Mouse (Mus musculus) midbrain, embryonic 11.5 days (tissue): ENCODE data around the gene Ufsp1. TPM values are rescaled to one million over a fixed set of nuclear protein-coding genes. Genes with fewer than 3 reads are reported as not detected.

Source experiments
- ATAC-seq: fragments of 200-750 bp; cut with Nextera tagmentation; 2 replicates; pipeline ENCODE4 v1.8.0; 2017; ENCODE audit warnings: moderate TSS enrichment, moderate library complexity; ENCODE audit not compliant: low FRiP score
- DNase-seq: peaks from one replicate; pipeline ENCODE4 v3.0.0; 2015; ENCODE audit warnings: low spot score; ENCODE audit errors: missing footprints
- H3K27ac ChIP-seq: fragments of 300-500 bp; sonication (generic); 2 replicates; pipeline ENCODE4 v1.5.1; 2014; ENCODE audit warnings: low read depth, low read length
- H3K27me3 ChIP-seq: fragments of 300-500 bp; sonication (generic); 2 replicates; pipeline ENCODE4 v1.6.1; 2014; ENCODE audit warnings: mild to moderate bottlenecking, low read length, moderate library complexity, mixed read lengths; ENCODE audit not compliant: control insufficient read depth, insufficient read depth
- H3K36me3 ChIP-seq: fragments of 300-500 bp; sonication (generic); 2 replicates; pipeline ENCODE4 v1.6.1; 2014; ENCODE audit warnings: mild to moderate bottlenecking, low read length, moderate library complexity, mixed read lengths; ENCODE audit not compliant: control insufficient read depth, insufficient read depth
- H3K4me1 ChIP-seq: fragments of 300-500 bp; sonication (generic); 2 replicates; pipeline ENCODE4 v1.6.1; 2014; ENCODE audit warnings: low read length; ENCODE audit not compliant: control insufficient read depth, insufficient read depth
- H3K4me2 ChIP-seq: fragments of 300-500 bp; sonication (generic); 2 replicates; pipeline ENCODE4 v1.6.1; 2014; ENCODE audit warnings: mild to moderate bottlenecking, moderate library complexity
- H3K4me3 ChIP-seq: fragments of 300-500 bp; sonication (generic); 2 replicates; pipeline ENCODE4 v1.5.1; 2014; ENCODE audit warnings: low read depth, low read length
- H3K9ac ChIP-seq: fragments of 300-500 bp; sonication (generic); 2 replicates; pipeline ENCODE4 v1.6.1; 2014; ENCODE audit warnings: low read length
- H3K9me3 ChIP-seq: fragments of 300-500 bp; sonication (generic); 2 replicates; pipeline ENCODE4 v1.6.1; 2016; ENCODE audit warnings: low read length; ENCODE audit not compliant: control insufficient read depth
- whole genome bisulfite sequencing: fragments of 180-500 bp; shearing (Covaris S2); extraction: QIAGEN DNeasy Blood & Tissue Kit; methylation state at CpG from one replicate; pipeline ENCODE4 v1.1.7; 2014; 5-methylcytosine and 5-hydroxymethylcytosine counted together
- polyA plus RNA-seq: library from polyadenylated mRNA; unstranded; fragments of >200 nt; fragmentation: Nextera tagmentation; extraction: Ambion mirVana; gene quantifications from 2 replicates; pipeline ENCODE4 v1.2.1, GENCODE M21; 2014

Gene Ufsp1
- polyA plus RNA-seq, 1 experiment from 2014 or later = 7.9 TPM

GRCm38 (mm10) chr5:137294744-137295093 is 290 bp downstream of the Ufsp1 start:
- Histone ChIP-seq H3K36me3 (peaks cover 33% of the 10 kb centered on the region), H3K9ac (peak overlapping the region; percentile 81), H3K9me3 (no peaks in the 10 kb centered on the region), H3K27me3 (peaks cover 11% of the 10 kb centered on the region), H3K4me1 (peaks cover 15% of the 10 kb centered on the region), H3K27ac (peak overlapping the region; percentile 80), H3K4me2 (peak overlapping the region; percentile 66), H3K4me3 (peak overlapping the region; percentile 39)
- 8% methylated on average over 18 of the region's 18 CpGs for whole genome bisulfite sequencing
- ATAC-seq (peak; percentile 67), DNase-seq (no peak)

GRCm38 (mm10) chr5:137295296-137295695 is 867 bp downstream of the Ufsp1 start:
- peaks cover 38% of the 10 kb centered on the region for H3K36me3 ChIP-seq
- H3K27me3 ChIP-seq = peaks cover 5% of the 10 kb centered on the region
- 0 out of 2 replicates have a peak overlapping the region, but pooled peaks have one; percentile 80 for H3K27ac ChIP-seq
- peak overlapping the region; percentile 39; the same call in 1 of the 2 replicates for H3K4me3 ChIP-seq
- H3K4me2 ChIP-seq = peak overlapping the region; percentile 66
- ATAC-seq (no peak), DNase-seq (peak; percentile 81)
- peak overlapping the region; percentile 81 for H3K9ac ChIP-seq
- 80% methylated on average over 9 of the region's 9 CpGs for WGBS
- H3K9me3 ChIP-seq = no peaks in the 10 kb centered on the region
- peaks cover 15% of the 10 kb centered on the region for H3K4me1 ChIP-seq

GRCm38 (mm10) chr5:137295712-137296111 is 1.3 kb downstream of the Ufsp1 start:
- DNase-seq (no peak), ATAC-seq (no peak)
- Histone ChIP-seq H3K9me3 (no peaks in the 10 kb centered on the region), H3K9ac (no peak overlapping the region), H3K36me3 (peaks cover 40% of the 10 kb centered on the region), H3K4me3 (no peak overlapping the region), H3K4me2 (no peak overlapping the region), H3K27ac (no peak overlapping the region), H3K27me3 (peaks cover 2% of the 10 kb centered on the region; the same call in 1 of the 2 replicates), H3K4me1 (peaks cover 15% of the 10 kb centered on the region)
- WGBS = 90% methylated on average over 15 of the region's 15 CpGs

GRCm38 (mm10) chr5:137297126-137297525 is 2.7 kb downstream of the Ufsp1 start:
- Histone ChIP-seq H3K9ac (no peak overlapping the region), H3K27ac (no peak overlapping the region), H3K27me3 (no peaks in the 10 kb centered on the region), H3K4me3 (no peak overlapping the region), H3K4me1 (peaks cover 15% of the 10 kb centered on the region), H3K36me3 (peaks cover 51% of the 10 kb centered on the region), H3K4me2 (no peak overlapping the region), H3K9me3 (no peaks in the 10 kb centered on the region)
- no peak for ATAC-seq
- DNase-seq = peak; percentile 72
- WGBS = 88% methylated on average over 14 of the region's 14 CpGs

GRCm38 (mm10) chr5:137299240-137299639 is 4.8 kb downstream of the Ufsp1 start:
- ATAC-seq = no peak
- Histone ChIP-seq H3K4me1 (peaks cover 7% of the 10 kb centered on the region), H3K27me3 (no peaks in the 10 kb centered on the region), H3K27ac (no peak overlapping the region), H3K9me3 (no peaks in the 10 kb centered on the region), H3K4me2 (no peak overlapping the region), H3K36me3 (peaks cover 59% of the 10 kb centered on the region), H3K4me3 (no peak overlapping the region), H3K9ac (no peak overlapping the region)
- DNase-seq = peak; percentile 4
- WGBS = 92% methylated on average over 7 of the region's 7 CpGs

- Histone ChIP-seq H3K27ac (no peak overlapping the region), H3K9ac (no peak overlapping the region)
Measured at GRCm38 (mm10) chr5:137301253-137301652, 6.8 kb downstream of the Ufsp1 start.

GRCm38 (mm10) chr5:137303609-137304008 is 9.2 kb downstream of the Ufsp1 start:
- Histone ChIP-seq H3K27ac (no peak overlapping the region), H3K27me3 (no peaks in the 10 kb centered on the region), H3K36me3 (peaks cover 34% of the 10 kb centered on the region), H3K9me3 (0 out of 2 replicates have a peak, but pooled peaks cover under 1% of the 10 kb centered on the region), H3K4me1 (peaks cover 21% of the 10 kb centered on the region), H3K4me2 (no peak overlapping the region), H3K4me3 (no peak overlapping the region), H3K9ac (no peak overlapping the region)
- 86% methylated on average over 4 of the region's 4 CpGs for WGBS
- DNase-seq (peak; percentile 49), ATAC-seq (no peak)

More at GRCm38 (mm10) chr5:137301253-137301652, 6.8 kb downstream of the Ufsp1 start:
- H3K4me1 ChIP-seq = peaks cover 15% of the 10 kb centered on the region
- H3K9me3 ChIP-seq = no peaks in the 10 kb centered on the region
- no peak overlapping the region for H3K4me2 ChIP-seq
- no peaks in the 10 kb centered on the region for H3K27me3 ChIP-seq
- 80% methylated on average over 21 of the region's 21 CpGs for WGBS
- no peak overlapping the region for H3K4me3 ChIP-seq
- 0 out of 2 replicates have a peak, but pooled peaks have one; percentile 46 for ATAC-seq
- H3K36me3 ChIP-seq = peaks cover 54% of the 10 kb centered on the region
- DNase-seq = no peak

- no peak for ATAC-seq
- Histone ChIP-seq H3K4me2 (no peak overlapping the region), H3K4me3 (no peak overlapping the region)
Measured at GRCm38 (mm10) chr5:137304165-137304564, 9.7 kb downstream of the Ufsp1 start.

GRCm38 (mm10) chr5:137304816-137305215 is 10.4 kb downstream of the Ufsp1 start:
- Histone ChIP-seq H3K27ac (no peak overlapping the region), H3K27me3 (no peaks in the 10 kb centered on the region), H3K9ac (no peak overlapping the region), H3K9me3 (0 out of 2 replicates have a peak, but pooled peaks cover 2% of the 10 kb centered on the region), H3K4me2 (no peak overlapping the region), H3K36me3 (peaks cover 38% of the 10 kb centered on the region), H3K4me3 (no peak overlapping the region), H3K4me1 (peaks cover 21% of the 10 kb centered on the region)
- DNase-seq (no peak), ATAC-seq (no peak)
- WGBS = 84% methylated on average over 4 of the region's 4 CpGs

More at GRCm38 (mm10) chr5:137304165-137304564, 9.7 kb downstream of the Ufsp1 start:
- WGBS = 91% methylated on average over 3 of the region's 3 CpGs
- H3K27ac ChIP-seq = no peak overlapping the region
- H3K9me3 ChIP-seq = 0 out of 2 replicates have a peak, but pooled peaks cover 2% of the 10 kb centered on the region
- peaks cover 21% of the 10 kb centered on the region for H3K4me1 ChIP-seq
- H3K9ac ChIP-seq = no peak overlapping the region
- H3K36me3 ChIP-seq = peaks cover 34% of the 10 kb centered on the region
- peak; percentile 53 for DNase-seq
- H3K27me3 ChIP-seq = no peaks in the 10 kb centered on the region
